Comparison of ENCODE assay signal across 9 mouse cellular contexts in the genomic region with DNA sequence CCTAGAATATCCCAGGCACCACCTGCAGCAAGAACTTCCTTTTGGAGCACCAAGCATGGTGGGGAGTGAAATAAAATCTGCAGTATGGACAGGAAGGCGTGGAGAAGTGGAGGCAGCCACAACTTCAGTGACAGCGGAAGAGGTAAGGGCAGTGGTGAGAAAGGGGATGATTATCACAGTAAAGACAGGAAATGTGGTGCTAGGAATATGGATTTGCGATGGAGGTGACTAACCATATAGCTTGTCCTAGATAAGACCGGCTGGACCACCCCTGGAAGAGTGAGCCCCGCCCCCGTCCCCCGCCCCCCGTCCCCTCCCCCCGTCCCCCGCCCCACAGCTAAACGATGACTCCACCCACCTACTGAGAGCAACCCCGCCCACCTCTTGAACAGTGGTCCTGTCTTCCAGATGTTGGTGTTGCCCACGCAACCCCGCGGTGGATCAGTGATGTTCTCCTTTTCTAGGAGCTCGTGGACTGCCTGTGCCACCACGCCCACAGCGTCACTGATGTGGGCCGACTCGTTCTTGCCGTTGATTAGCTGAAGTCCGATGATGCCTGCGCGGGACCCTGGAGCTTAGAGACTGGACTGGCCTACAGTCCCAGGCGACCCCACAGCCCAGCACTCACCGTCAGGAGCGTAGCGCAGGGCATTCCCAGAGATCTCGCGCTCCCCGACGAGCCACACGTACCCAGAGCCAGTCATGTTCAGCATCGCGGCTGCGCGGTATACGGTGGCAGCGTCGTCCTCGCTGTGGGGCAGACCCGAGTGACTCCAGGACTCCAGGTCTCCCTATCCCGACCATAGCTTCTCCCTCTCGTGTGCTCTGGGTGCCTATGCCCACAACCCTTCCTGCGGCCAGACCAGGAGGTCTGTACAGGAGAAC. TPM values are rescaled to one million over a fixed set of nuclear protein-coding genes. Genes with fewer than 3 reads are reported as not detected.
DNase-seq lines count a peak whose midpoint lies in the region; ATAC-seq and TF ChIP-seq lines count a peak whose summit lies in the region.
"Had no signal": no experiment of that assay in that cellular context is flagged by ENCODE, and none has a peak within 500 bp of the region (broad histone marks: within the 10 kb centered on the region; RNA-seq: fewer than 3 reads in every experiment).

No protein-coding gene starts in this region.

- in situ Hi-C loops in ES-E14 (cut with MboI; ENCODE audit: low sequenced_read_pairs in 2 of 2, unreplicated experiment in 2 of 2) = no loop called here

- 1% methylated on average over 45 of the region's 45 CpGs for WGBS in intestine, embryonic 15.5 days

- H3K27me3 ChIP-seq in intestine, embryonic 15.5 days (replicated peaks) = peaks cover 45% of the 10 kb centered on the region
- no peaks in the 10 kb centered on the region for H3K27me3 ChIP-seq in splenic B cell, adult 2 months (ENCODE audit: control insufficient read depth, insufficient read depth, low read length, poor library complexity, severe bottlenecking)

- peak; percentile 88 for DNase-seq in heart, adult 11 months
- no peak for DNase-seq in heart, postnatal 25 days (ENCODE audit: low spot score)
- DNase-seq in ES-E14 (ENCODE audit: low read depth, low spot score) = no peak
- DNase-seq in splenic B cell, adult 2 months (ENCODE audit: low read depth, low spot score) = peak; percentile 60
- DNase-seq in thymus, postnatal 14 days = no peak

- peaks cover 0 to 3% of the 10 kb centered on the region in 2 experiments; a peak in 1 of 4 replicates for H3K4me1 ChIP-seq in ES-E14 (ENCODE audit: control insufficient read depth in 2 of 2, insufficient read depth in 2 of 2, low read length in 2 of 2, poor library complexity in 1 of 2)
- no peaks in the 10 kb centered on the region for H3K4me1 ChIP-seq in embryonic fibroblast, embryonic 13.5 days (ENCODE audit: control insufficient read depth, insufficient read depth, low read length)
- peaks cover 7% of the 10 kb centered on the region; the same call in 1 of the 2 replicates for H3K4me1 ChIP-seq in intestine, embryonic 15.5 days (replicated peaks)

- peak; percentile 81 for ATAC-seq in intestine, embryonic 15.5 days
- peak; percentile 72 for ATAC-seq in megakaryocyte, adult 5-6 weeks (ENCODE audit: poor library complexity, severe bottlenecking)
- ATAC-seq: Patski had no signal

- TF ChIP-seq POLR2A in embryonic fibroblast, embryonic 13.5 days (IDR thresholded peaks at IDR 0.05; ENCODE audit: low read depth, low read length) = peak; percentile 53; the same call in 1 of the 2 replicates

- intact Hi-C loops in heart, postnatal 25 days (cut with DNase I) = no loop called here

- H3K27ac ChIP-seq in ES-E14 (ENCODE audit: insufficient read depth, low read depth, low read length, poor library complexity, severe bottlenecking) = no peak overlapping the region
- H3K27ac ChIP-seq in embryonic fibroblast, embryonic 13.5 days (ENCODE audit: insufficient read depth, low read length) = no peak overlapping the region
- H3K27ac ChIP-seq in intestine, embryonic 15.5 days = no peak overlapping the region

- H3K4me3 ChIP-seq in ES-E14 (ENCODE audit: insufficient read depth in 1 of 2, low read depth in 1 of 2, low read length in 2 of 2, poor library complexity in 1 of 2, severe bottlenecking in 1 of 2) = peak overlapping the region; percentile 53 to 56
- peak overlapping the region; percentile 27 for H3K4me3 ChIP-seq in embryonic fibroblast, embryonic 13.5 days (ENCODE audit: insufficient read depth, low read length)
- peak overlapping the region; percentile 47 for H3K4me3 ChIP-seq in intestine, embryonic 15.5 days (replicated peaks)

- H3K36me3 ChIP-seq in ES-E14 (ENCODE audit: control insufficient read depth, insufficient read depth, low read length, poor library complexity, severe bottlenecking) = peaks cover 2% of the 10 kb centered on the region; the same call in 1 of the 2 replicates
- H3K36me3 ChIP-seq in intestine, embryonic 15.5 days = no peaks in the 10 kb centered on the region
- no peaks in the 10 kb centered on the region for H3K36me3 ChIP-seq in splenic B cell, adult 2 months (ENCODE audit: control insufficient read depth, insufficient read depth, low read length, poor library complexity, severe bottlenecking)

- no peaks in the 10 kb centered on the region for H3K9me3 ChIP-seq in ES-E14 (ENCODE audit: control insufficient read depth, insufficient read depth, low read depth, low read length)
- H3K9me3 ChIP-seq in intestine, embryonic 15.5 days = no peaks in the 10 kb centered on the region

- TF ChIP-seq CTCF in embryonic fibroblast, embryonic 13.5 days (IDR thresholded peaks at IDR 0.05; ENCODE audit: borderline replicate concordance, insufficient read depth, low read length) = no peak

- peak overlapping the region; percentile 57 for H3K9ac ChIP-seq in ES-E14 (ENCODE audit: insufficient read depth, low read depth, low read length, poor library complexity, severe bottlenecking)
- H3K9ac ChIP-seq in intestine, embryonic 15.5 days = peak overlapping the region; percentile 46

- H3K4me2 ChIP-seq in intestine, embryonic 15.5 days (replicated peaks) = peak overlapping the region; percentile 96

TF ChIP-seq in ES-E14, 5 proteins besides CTCF, POLR2A, EP300 and RAD21:
- TF ChIP-seq ZC3H11A (IDR thresholded peaks at IDR 0.05; ENCODE audit: borderline replicate concordance, low read depth, low read length) = no peak
- no peak for TF ChIP-seq HCFC1 (IDR thresholded peaks at IDR 0.05; ENCODE audit: borderline replicate concordance, insufficient read depth, low read length)

RNA-seq across cellular contexts. Expression of a gene that starts 14.1 kb away (rescaled TPM):
- not detected for total RNA-seq in heart, postnatal 25 days (2021)
- total RNA-seq in ES-E14 (2012; rRNA removed) = 2.5 and 8.3 TPM in 2 replicates
- 1.6 and 1.7 TPM in 2 replicates for polyA plus RNA-seq in embryonic fibroblast, embryonic 13.5 days (2011; ENCODE audit: insufficient read length, low read depth, missing spikeins)
- polyA plus RNA-seq in intestine, embryonic 15.5 days (2015; fragmentation: Nextera tagmentation; extraction: Ambion mirVana) = 1.4 TPM in 2 replicates
- not detected in 2 replicates for total RNA-seq in megakaryocyte, adult 5-6 weeks (2015)
- total RNA-seq in megakaryocyte, adult 5-6 weeks (2017) = not detected in 2 replicates

RNA-seq across cellular contexts. Expression of a gene that starts 15.2 kb away (rescaled TPM):
- not detected for total RNA-seq in heart, postnatal 25 days (2021)
- total RNA-seq in ES-E14 (2012; rRNA removed) = 0.21 TPM in 1 of 2 replicates, not detected in the other
- polyA plus RNA-seq in embryonic fibroblast, embryonic 13.5 days (2011; ENCODE audit: insufficient read length, low read depth, missing spikeins) = not detected in 2 replicates
- polyA plus RNA-seq in intestine, embryonic 15.5 days (2015; fragmentation: Nextera tagmentation; extraction: Ambion mirVana) = 0.43 and 1.8 TPM in 2 replicates
- total RNA-seq in megakaryocyte, adult 5-6 weeks (2015) = not detected in 2 replicates
- total RNA-seq in megakaryocyte, adult 5-6 weeks (2017) = not detected in 2 replicates
- polyA plus RNA-seq: Patski had no signal

RNA-seq across cellular contexts. Expression of a gene that starts 17.0 kb away (rescaled TPM):
- total RNA-seq in heart, postnatal 25 days (2021) = not detected
- not detected in 2 replicates for total RNA-seq in ES-E14 (2012; rRNA removed)
- polyA plus RNA-seq in embryonic fibroblast, embryonic 13.5 days (2011; ENCODE audit: insufficient read length, low read depth, missing spikeins) = not detected in 2 replicates
- polyA plus RNA-seq in intestine, embryonic 15.5 days (2015; fragmentation: Nextera tagmentation; extraction: Ambion mirVana) = not detected in 2 replicates
- total RNA-seq in megakaryocyte, adult 5-6 weeks (2015) = not detected in 2 replicates
- total RNA-seq in megakaryocyte, adult 5-6 weeks (2017) = not detected in 2 replicates
- polyA plus RNA-seq: Patski had no signal

RNA-seq across cellular contexts. Expression of a gene that starts 27.2 kb away (rescaled TPM):
- total RNA-seq in heart, postnatal 25 days (2021) = 10 to 100 TPM; 18.0 to 20.9 TPM
- 73.0 and 100 TPM in 2 replicates for total RNA-seq in ES-E14 (2012; rRNA removed)
- polyA plus RNA-seq in embryonic fibroblast, embryonic 13.5 days (2011; ENCODE audit: insufficient read length, low read depth, missing spikeins) = 41.1 and 70.7 TPM in 2 replicates
- 40.2 and 40.8 TPM in 2 replicates for polyA plus RNA-seq in intestine, embryonic 15.5 days (2015; fragmentation: Nextera tagmentation; extraction: Ambion mirVana)
- 14.8 TPM in 2 replicates for total RNA-seq in megakaryocyte, adult 5-6 weeks (2015)
- 36.8 and 40.8 TPM in 2 replicates for total RNA-seq in megakaryocyte, adult 5-6 weeks (2017)

RNA-seq across cellular contexts. Expression of a gene that starts 32.6 kb away (rescaled TPM):
- 10 to 100 TPM; 38.4 to 40.7 TPM for total RNA-seq in heart, postnatal 25 days (2021)
- 25.2 and 30.8 TPM in 2 replicates for total RNA-seq in ES-E14 (2012; rRNA removed)
- polyA plus RNA-seq in embryonic fibroblast, embryonic 13.5 days (2011; ENCODE audit: insufficient read length, low read depth, missing spikeins) = 93.8 and 95.3 TPM in 2 replicates
- polyA plus RNA-seq in intestine, embryonic 15.5 days (2015; fragmentation: Nextera tagmentation; extraction: Ambion mirVana) = 95.8 and 103 TPM in 2 replicates
- 28.9 and 40.5 TPM in 2 replicates for total RNA-seq in megakaryocyte, adult 5-6 weeks (2015)
- 25.1 and 32.1 TPM in 2 replicates for total RNA-seq in megakaryocyte, adult 5-6 weeks (2017)

Comparison
In these comparisons a context has a peak if more than half of its experiments do, and no peak if none do; other contexts are left out.
1. DNase-seq: peak in heart, adult 11 months (single experiment) and splenic B cell, adult 2 months (single experiment); none in heart, postnatal 25 days (single experiment), ES-E14 (single experiment) and thymus, postnatal 14 days (single experiment).
2. Peak in every context shown above with its lines, with median percentiles within 50 percentile points of each other: H3K4me3 ChIP-seq.